Mouse (Mus musculus) neural tube, embryonic 15.5 days (tissue): ENCODE results near the gene Atp6v1g1. TPM values are rescaled to one million over a fixed set of nuclear protein-coding genes. Genes with fewer than 3 reads are reported as not detected.

Source experiments
- ATAC-seq: fragments of 200-750 bp; cut with Nextera tagmentation; 2 replicates; pipeline ENCODE4 v1.8.0; 2017; ENCODE audit warnings: mild to moderate bottlenecking, moderate TSS enrichment, moderate library complexity; ENCODE audit not compliant: low FRiP score
- H3K27ac ChIP-seq: fragments of 300-500 bp; sonication (generic); replicated peaks from 2 replicates; pipeline ENCODE4 v1.5.1; 2015; ENCODE audit warnings: mild to moderate bottlenecking, inconsistent platforms
- H3K27me3 ChIP-seq: fragments of 300-500 bp; sonication (generic); replicated peaks from 2 replicates; pipeline ENCODE4 v1.6.1; 2015; ENCODE audit warnings: inconsistent platforms
- H3K36me3 ChIP-seq: fragments of 300-500 bp; sonication (generic); 2 replicates; pipeline ENCODE4 v1.6.1; 2015; ENCODE audit warnings: inconsistent platforms
- H3K4me1 ChIP-seq: fragments of 300-500 bp; sonication (generic); 2 replicates; pipeline ENCODE4 v1.6.1; 2015; ENCODE audit warnings: inconsistent platforms
- H3K4me2 ChIP-seq: fragments of 300-500 bp; sonication (generic); 2 replicates; pipeline ENCODE4 v1.6.1; 2015; ENCODE audit warnings: inconsistent platforms, mild to moderate bottlenecking, moderate library complexity
- H3K4me3 ChIP-seq: fragments of 300-500 bp; sonication (generic); replicated peaks from 2 replicates; pipeline ENCODE4 v1.5.1; 2015; ENCODE audit warnings: mild to moderate bottlenecking, inconsistent platforms
- H3K9ac ChIP-seq: fragments of 300-500 bp; sonication (generic); replicated peaks from 2 replicates; pipeline ENCODE4 v1.6.1; 2015; ENCODE audit warnings: mild to moderate bottlenecking, inconsistent platforms
- H3K9me3 ChIP-seq: fragments of 300-500 bp; sonication (generic); replicated peaks from 2 replicates; pipeline ENCODE4 v1.6.1; 2016; ENCODE audit warnings: inconsistent platforms
- WGBS: fragments of 180-500 bp; shearing (Covaris S2); methylation state at CpG from one replicate; pipeline ENCODE4 v1.1.7; 2015; ENCODE audit warnings: mixed read lengths; 5-methylcytosine and 5-hydroxymethylcytosine counted together
- polyA plus RNA-seq: library from polyadenylated mRNA; unstranded; fragments of >200 nt; fragmentation: Nextera tagmentation; extraction: Ambion mirVana; gene quantifications from 2 replicates; pipeline ENCODE4 v1.2.1, GENCODE M21; 2015

Atp6v1g1 gene
- polyA plus RNA-seq, 1 experiment from 2014 or later: 431 TPM

DNA sequence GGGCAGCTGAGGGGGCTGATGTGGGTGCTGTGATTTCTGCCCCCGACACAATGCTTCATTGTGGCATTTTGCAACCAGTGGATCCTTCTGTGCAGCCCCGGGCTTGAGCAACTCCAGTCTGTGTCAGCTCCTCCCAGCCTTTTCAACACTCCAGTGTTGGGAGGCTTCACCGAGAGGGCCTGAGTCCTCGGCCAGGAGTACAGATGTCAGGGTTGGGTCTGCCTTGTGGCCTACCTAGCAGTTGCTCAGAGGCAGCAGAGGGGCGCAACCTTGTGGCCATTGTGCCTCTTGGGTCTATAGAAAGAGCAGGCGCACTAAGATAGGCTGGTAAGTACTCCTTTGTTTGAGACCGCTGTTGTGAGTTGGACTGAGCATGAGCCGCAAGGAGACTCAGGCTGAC is 15.5 kb downstream of the Atp6v1g1 start:
- H3K9me3 ChIP-seq: no peaks in the 10 kb centered on the region
- H3K4me2 ChIP-seq: no peak overlapping the region
- WGBS: 68% methylated on average over 8 of the region's 8 CpGs
- ATAC-seq: no peak
- peaks cover 21% of the 10 kb centered on the region for H3K4me1 ChIP-seq
- H3K27me3 ChIP-seq: 0 out of 2 replicates have a peak, but pooled peaks cover 3% of the 10 kb centered on the region
- H3K27ac ChIP-seq: no peak overlapping the region
- H3K4me3 ChIP-seq: no peak overlapping the region
- H3K9ac ChIP-seq: no peak overlapping the region
- H3K36me3 ChIP-seq: no peaks in the 10 kb centered on the region

- Histone ChIP-seq H3K27me3 (0 out of 2 replicates have a peak, but pooled peaks cover 3% of the 10 kb centered on the region), H3K4me2 (no peak overlapping the region), H3K36me3 (no peaks in the 10 kb centered on the region), H3K4me3 (no peak overlapping the region), H3K9ac (no peak overlapping the region), H3K4me1 (peaks cover 21% of the 10 kb centered on the region), H3K9me3 (no peaks in the 10 kb centered on the region), H3K27ac (no peak overlapping the region)
- ATAC-seq: no peak
- 85% methylated on average over 7 of the region's 7 CpGs for whole genome bisulfite sequencing
Measured at GRCm38 (mm10) chr4:63561861-63562675, 17.5 kb downstream of the Atp6v1g1 start.

- Histone ChIP-seq H3K27ac (no peak overlapping the region), H3K4me3 (no peak overlapping the region)
- no peak for ATAC-seq
Measured at GRCm38 (mm10) chr4:63562742-63563141, 18.2 kb downstream of the Atp6v1g1 start.

GRCm38 (mm10) chr4:63567712-63568390 is 23.3 kb downstream of the Atp6v1g1 start:
- Histone ChIP-seq H3K36me3 (no peaks in the 10 kb centered on the region), H3K9ac (no peak overlapping the region), H3K27me3 (no peaks in the 10 kb centered on the region), H3K4me1 (peaks cover 12% of the 10 kb centered on the region), H3K9me3 (no peaks in the 10 kb centered on the region), H3K27ac (no peak overlapping the region), H3K4me3 (no peak overlapping the region), H3K4me2 (no peak overlapping the region)
- ATAC-seq: no peak
- WGBS: 90% methylated on average over 8 of the region's 10 CpGs

More at GRCm38 (mm10) chr4:63562742-63563141, 18.2 kb downstream of the Atp6v1g1 start:
- Histone ChIP-seq H3K9me3 (no peaks in the 10 kb centered on the region), H3K27me3 (no peaks in the 10 kb centered on the region), H3K4me1 (peaks cover 18% of the 10 kb centered on the region), H3K9ac (no peak overlapping the region), H3K4me2 (no peak overlapping the region), H3K36me3 (no peaks in the 10 kb centered on the region)
- 87% methylated on average over 4 of the region's 4 CpGs for WGBS

- Histone ChIP-seq H3K4me3 (no peak overlapping the region), H3K27ac (no peak overlapping the region), H3K9me3 (no peaks in the 10 kb centered on the region), H3K4me1 (peaks cover 12% of the 10 kb centered on the region), H3K36me3 (no peaks in the 10 kb centered on the region), H3K4me2 (no peak overlapping the region), H3K9ac (no peak overlapping the region), H3K27me3 (no peaks in the 10 kb centered on the region)
- 90% methylated on average over 8 of the region's 8 CpGs for WGBS
- no peak for ATAC-seq
Measured at GRCm38 (mm10) chr4:63569322-63569721, 24.8 kb downstream of the Atp6v1g1 start.

GRCm38 (mm10) chr4:63570208-63570781 is 25.7 kb downstream of the Atp6v1g1 start:
- H3K36me3 ChIP-seq: no peaks in the 10 kb centered on the region
- H3K9ac ChIP-seq: no peak overlapping the region
- no peaks in the 10 kb centered on the region for H3K27me3 ChIP-seq
- H3K4me3 ChIP-seq: no peak overlapping the region
- H3K4me2 ChIP-seq: no peak overlapping the region
- H3K4me1 ChIP-seq: peaks cover 12% of the 10 kb centered on the region
- no peak for ATAC-seq
- WGBS: 23% methylated on average over 7 of the region's 7 CpGs
- H3K9me3 ChIP-seq: no peaks in the 10 kb centered on the region
- no peak overlapping the region for H3K27ac ChIP-seq

DNA sequence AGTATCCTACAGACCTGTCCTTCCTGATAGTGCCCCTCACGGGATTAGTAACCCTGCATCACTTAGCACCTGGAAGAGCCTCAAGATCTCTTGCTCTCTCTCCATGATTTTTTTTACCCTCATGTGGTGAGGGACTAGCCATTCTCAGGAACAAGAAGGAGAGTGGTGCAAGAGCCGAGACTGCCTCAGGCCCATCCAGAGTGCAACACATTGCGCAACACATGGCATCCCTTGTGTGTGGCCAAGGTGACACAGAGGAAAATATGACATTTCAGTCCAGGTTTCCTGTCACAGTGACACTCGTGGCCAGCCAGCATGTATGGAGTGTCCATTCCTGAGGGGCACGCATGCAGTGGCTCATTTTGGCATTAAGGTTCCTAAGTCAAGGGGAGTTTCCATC is 28.0 kb downstream of the Atp6v1g1 start:
- ATAC-seq: no peak
- no peaks in the 10 kb centered on the region for H3K27me3 ChIP-seq
- 93% methylated on average over 5 of the region's 5 CpGs for WGBS
- H3K9me3 ChIP-seq: no peaks in the 10 kb centered on the region
- no peak overlapping the region for H3K9ac ChIP-seq
- H3K27ac ChIP-seq: no peak overlapping the region
- no peaks in the 10 kb centered on the region for H3K36me3 ChIP-seq
- H3K4me2 ChIP-seq: no peak overlapping the region
- H3K4me3 ChIP-seq: no peak overlapping the region
- peaks cover 12% of the 10 kb centered on the region for H3K4me1 ChIP-seq

- no peak for ATAC-seq
Measured at GRCm38 (mm10) chr4:63579649-63580048, 35.1 kb downstream of the Atp6v1g1 start.

DNA sequence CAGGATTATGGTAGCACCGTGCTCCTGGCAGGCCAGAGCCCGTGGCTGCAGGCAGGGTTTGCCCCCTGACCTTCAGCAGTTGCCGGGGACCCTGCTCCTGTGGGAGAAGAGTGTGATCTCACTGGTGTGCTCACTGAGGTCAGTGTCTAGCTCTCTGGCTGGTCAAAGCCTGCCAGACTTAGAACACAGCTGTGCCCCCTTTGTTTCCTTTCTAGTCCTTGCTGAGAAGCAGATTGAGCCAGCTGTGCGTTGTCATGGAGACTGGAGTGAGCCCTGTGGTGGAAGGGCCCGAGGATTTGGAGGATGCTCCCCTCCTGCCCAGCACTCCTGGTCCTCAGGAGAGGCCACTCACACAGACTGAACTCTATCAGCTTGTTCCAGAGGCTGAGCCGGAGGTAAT is 35.5 kb downstream of the Atp6v1g1 start:
- no peaks in the 10 kb centered on the region for H3K9me3 ChIP-seq
- no peaks in the 10 kb centered on the region for H3K36me3 ChIP-seq
- ATAC-seq: peak; percentile 81; the same call in 1 of the 2 replicates
- H3K27ac ChIP-seq: no peak overlapping the region
- whole genome bisulfite sequencing: 31% methylated on average over 6 of the region's 6 CpGs
- no peak overlapping the region for H3K9ac ChIP-seq
- H3K27me3 ChIP-seq: no peaks in the 10 kb centered on the region
- no peak overlapping the region for H3K4me3 ChIP-seq
- H3K4me2 ChIP-seq: no peak overlapping the region
- peaks cover 6% of the 10 kb centered on the region; the same call in 1 of the 2 replicates for H3K4me1 ChIP-seq

More at GRCm38 (mm10) chr4:63579649-63580048, 35.1 kb downstream of the Atp6v1g1 start:
- Histone ChIP-seq H3K9me3 (no peaks in the 10 kb centered on the region), H3K36me3 (no peaks in the 10 kb centered on the region), H3K27me3 (no peaks in the 10 kb centered on the region), H3K27ac (no peak overlapping the region), H3K4me2 (no peak overlapping the region), H3K4me1 (peaks cover 6% of the 10 kb centered on the region; the same call in 1 of the 2 replicates), H3K4me3 (no peak overlapping the region), H3K9ac (no peak overlapping the region)
- 84% methylated on average over 14 of the region's 14 CpGs for WGBS

GRCm38 (mm10) chr4:63582580-63582979 is 38.0 kb downstream of the Atp6v1g1 start:
- no peaks in the 10 kb centered on the region for H3K9me3 ChIP-seq
- no peaks in the 10 kb centered on the region for H3K36me3 ChIP-seq
- H3K27me3 ChIP-seq: no peaks in the 10 kb centered on the region
- H3K4me1 ChIP-seq: peaks cover 6% of the 10 kb centered on the region; the same call in 1 of the 2 replicates
- H3K4me2 ChIP-seq: no peak overlapping the region
- no peak overlapping the region for H3K27ac ChIP-seq
- no peak for ATAC-seq
- H3K4me3 ChIP-seq: no peak overlapping the region
- no peak overlapping the region for H3K9ac ChIP-seq
- WGBS: 79% methylated on average over 5 of the region's 5 CpGs

- no peaks in the 10 kb centered on the region for H3K9me3 ChIP-seq
- no peaks in the 10 kb centered on the region for H3K36me3 ChIP-seq
- no peaks in the 10 kb centered on the region for H3K27me3 ChIP-seq
- no peak overlapping the region for H3K9ac ChIP-seq
- no peak overlapping the region for H3K4me2 ChIP-seq
- WGBS: 79% methylated on average over 10 of the region's 10 CpGs
- no peak overlapping the region for H3K4me3 ChIP-seq
- no peak for ATAC-seq
- peaks cover 2% of the 10 kb centered on the region; the same call in 1 of the 2 replicates for H3K4me1 ChIP-seq
- no peak overlapping the region for H3K27ac ChIP-seq
Measured at GRCm38 (mm10) chr4:63585216-63585615, 40.6 kb downstream of the Atp6v1g1 start.
